Mouse (Mus musculus) myocyte (in vitro differentiated cells): ENCODE data around the gene Smg7. TPM values are rescaled to one million over a fixed set of nuclear protein-coding genes. Genes with fewer than 3 reads are reported as not detected.

Experiments
- H3K27me3 ChIP-seq: one replicate; pipeline ENCODE4 v1.6.1; 2011; ENCODE audit not compliant: control insufficient read depth, insufficient read depth, insufficient read length
- H3K36me3 ChIP-seq: one replicate; pipeline ENCODE4 v1.6.1; 2011; ENCODE audit not compliant: control insufficient read depth, insufficient read depth
- H3K4me2 ChIP-seq: one replicate; pipeline ENCODE4 v1.6.1; 2011; ENCODE audit warnings: low read depth, control low read depth
- H3K4me3 ChIP-seq: one replicate; pipeline ENCODE4 v1.5.1; 2011; ENCODE audit warnings: mild to moderate bottlenecking, control low read depth, moderate library complexity
- H3K79me2 ChIP-seq: one replicate; pipeline ENCODE4 v1.6.1; 2011; ENCODE audit not compliant: control insufficient read depth, insufficient read depth
- H3ac ChIP-seq: one replicate; pipeline ENCODE4 v1.6.1; 2011; ENCODE audit not compliant: control insufficient read depth, insufficient read length
- CEBPB ChIP-seq: IDR thresholded peaks from 2 replicates; pipeline ENCODE4 v1.6.1; 2011; ENCODE audit warnings: mild to moderate bottlenecking, moderate library complexity; ENCODE audit not compliant: poor library complexity, insufficient read depth, severe bottlenecking
- E2F4 ChIP-seq: IDR thresholded peaks from one replicate; pipeline ENCODE4 v1.6.1; 2011; ENCODE audit warnings: mild to moderate bottlenecking, control low read depth, moderate library complexity; ENCODE audit not compliant: insufficient read depth
- MAX ChIP-seq: IDR thresholded peaks from one replicate; pipeline ENCODE4 v1.6.1; 2011; ENCODE audit warnings: low read depth, mild to moderate bottlenecking, control low read depth
- MYOD1 ChIP-seq, 3 experiments: IDR thresholded peaks; one replicate each; pipeline ENCODE4 v1.6.1; 2011; ENCODE audit warnings: control low read depth in 2 of 3, low read depth in 2 of 3, mild to moderate bottlenecking in 2 of 3, moderate library complexity in 1 of 3; ENCODE audit not compliant: insufficient read length in 2 of 3, control insufficient read depth in 1 of 3
- MYOG ChIP-seq, 3 experiments: IDR thresholded peaks; one replicate each; pipeline ENCODE4 v1.6.1; 2011; ENCODE audit warnings: control low read depth in 2 of 3, low read depth in 2 of 3, mild to moderate bottlenecking in 2 of 3; ENCODE audit not compliant: insufficient read length in 2 of 3, control insufficient read depth in 1 of 3, insufficient read depth in 1 of 3
- POLR2A ChIP-seq: IDR thresholded peaks from one replicate; pipeline ENCODE4 v1.6.1; 2011; ENCODE audit warnings: low read depth, mild to moderate bottlenecking, control low read depth, moderate library complexity; ENCODE audit not compliant: insufficient read length
- POLR2AphosphoS2 ChIP-seq: IDR thresholded peaks from one replicate; pipeline ENCODE4 v1.6.1; 2011; ENCODE audit warnings: low read depth, control low read depth; ENCODE audit not compliant: insufficient read length
- REST ChIP-seq: IDR thresholded peaks from one replicate; pipeline ENCODE4 v1.6.1; 2011; ENCODE audit warnings: mild to moderate bottlenecking, control low read depth, moderate library complexity; ENCODE audit not compliant: insufficient read depth, insufficient read length
- SRF ChIP-seq: IDR thresholded peaks from one replicate; pipeline ENCODE4 v1.6.1; 2011; ENCODE audit warnings: low read depth; ENCODE audit not compliant: control insufficient read depth, insufficient read length
- TCF12 ChIP-seq: IDR thresholded peaks from one replicate; pipeline ENCODE4 v1.6.1; 2011; ENCODE audit warnings: mild to moderate bottlenecking, control low read depth; ENCODE audit not compliant: poor library complexity, insufficient read depth, severe bottlenecking
- TCF3 ChIP-seq: IDR thresholded peaks from one replicate; pipeline ENCODE4 v1.6.1; 2011; ENCODE audit warnings: low read depth, control low read depth; ENCODE audit not compliant: insufficient read length
- USF1 ChIP-seq: IDR thresholded peaks from one replicate; pipeline ENCODE4 v1.6.1; 2011; ENCODE audit warnings: low read depth, mild to moderate bottlenecking, control low read depth, moderate library complexity
- polyA plus RNA-seq: library from polyadenylated mRNA; unstranded; fragments of >200 nt; fragmentation: generic; extraction: Trizol; gene quantifications from one replicate; pipeline ENCODE4 v1.2.1, GENCODE M21; 2012; ENCODE audit warnings: missing spikeins

The Smg7 gene
- polyA plus RNA-seq, 1 experiment: 13.6 TPM

- Histone ChIP-seq H3K36me3 (no peaks in the 10 kb centered on the region), H3K79me2 (no peaks in the 10 kb centered on the region), H3K4me2 (no peak overlapping the region), H3ac (no peak overlapping the region), H3K27me3 (peaks cover 10% of the 10 kb centered on the region), H3K4me3 (no peak overlapping the region)
- TF ChIP-seq REST (no peak), TCF12 (no peak)
Observed at GRCm38 (mm10) chr1:152804907-152805306, 97.5 kb downstream of the Smg7 start.

GRCm38 (mm10) chr1:152800633-152801176 is 101.7 kb downstream of the Smg7 start:
- no peaks in the 10 kb centered on the region for H3K79me2 ChIP-seq
- H3K36me3 ChIP-seq: no peaks in the 10 kb centered on the region
- no peak overlapping the region for H3K4me2 ChIP-seq
- TF ChIP-seq MAX (no peak), CEBPB (no peak), USF1 (no peak)
- no peak overlapping the region for H3ac ChIP-seq
- peaks cover 10% of the 10 kb centered on the region for H3K27me3 ChIP-seq
- no peak overlapping the region for H3K4me3 ChIP-seq

- H3K27me3 ChIP-seq: peaks cover 5% of the 10 kb centered on the region
- no peaks in the 10 kb centered on the region for H3K79me2 ChIP-seq
- no peak within 1 kb of the TSS for H3K4me2 ChIP-seq
- no peak for TF ChIP-seq CEBPB
- TF ChIP-seq SRF: no peak
- TF ChIP-seq POLR2AphosphoS2: no peak
- TF ChIP-seq POLR2A: no peak
- TF ChIP-seq MYOD1 (IDR thresholded peaks at IDR 0.05; ENCODE audit: control insufficient read depth in 1 of 3, insufficient read length in 2 of 3, low read depth in 2 of 3): no peak
- no peak for TF ChIP-seq TCF3
- no peak for TF ChIP-seq REST
- no peak for TF ChIP-seq MAX
- TF ChIP-seq TCF12: no peak
- no peak for TF ChIP-seq MYOG (IDR thresholded peaks at IDR 0.05; ENCODE audit: control insufficient read depth in 1 of 3, insufficient read depth in 1 of 3, insufficient read length in 2 of 3, low read depth in 2 of 3)
- TF ChIP-seq E2F4: no peak
- no peak for TF ChIP-seq USF1
- no peak within 1 kb of the TSS for H3K4me3 ChIP-seq
- H3K36me3 ChIP-seq: no peaks in the 10 kb centered on the region
- no peak within 1 kb of the TSS for H3ac ChIP-seq
Observed at GRCm38 (mm10) chr1:152799897-152800296, 102.5 kb downstream of the Smg7 start, which contains the start of gene Ncf2. Gene Ncf2 (plus strand): TSS chr1:152800194.

DNA sequence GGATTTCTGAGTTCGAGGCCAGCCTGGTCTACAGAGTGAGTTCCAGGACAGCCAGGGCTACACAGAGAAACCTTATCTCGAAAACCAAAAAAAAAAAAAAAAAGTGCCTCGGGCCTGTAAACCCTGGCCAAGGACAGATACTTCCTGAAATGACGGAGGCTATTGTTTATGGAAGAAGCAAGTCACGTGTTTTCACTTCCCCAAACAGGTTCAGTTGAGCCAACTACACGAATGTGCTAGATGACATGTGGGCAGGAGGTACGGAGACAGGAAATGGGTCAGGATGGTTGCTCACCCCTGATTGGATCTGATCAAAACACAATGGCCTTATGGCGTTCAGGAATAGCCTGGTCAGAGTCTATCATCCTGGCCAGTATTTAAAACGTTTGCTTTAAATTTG is 104.3 kb downstream of the Smg7 start:
- Histone ChIP-seq H3K79me2 (no peaks in the 10 kb centered on the region), H3K36me3 (no peaks in the 10 kb centered on the region), H3K4me3 (no peak overlapping the region), H3ac (no peak overlapping the region), H3K27me3 (no peaks in the 10 kb centered on the region), H3K4me2 (no peak overlapping the region)
- no peak for TF ChIP-seq REST
- TF ChIP-seq TCF3: no peak
- TF ChIP-seq POLR2AphosphoS2: no peak
- no peak for TF ChIP-seq MYOG (IDR thresholded peaks at IDR 0.05; ENCODE audit: control insufficient read depth in 1 of 3, insufficient read depth in 1 of 3, insufficient read length in 2 of 3, low read depth in 2 of 3)
- TF ChIP-seq MYOD1 (IDR thresholded peaks at IDR 0.05; ENCODE audit: control insufficient read depth in 1 of 3, insufficient read length in 2 of 3, low read depth in 2 of 3): no peak
- TF ChIP-seq SRF: no peak
- TF ChIP-seq TCF12: no peak
- no peak for TF ChIP-seq MAX
- no peak for TF ChIP-seq E2F4
- TF ChIP-seq USF1: no peak
- TF ChIP-seq POLR2A: no peak

DNA sequence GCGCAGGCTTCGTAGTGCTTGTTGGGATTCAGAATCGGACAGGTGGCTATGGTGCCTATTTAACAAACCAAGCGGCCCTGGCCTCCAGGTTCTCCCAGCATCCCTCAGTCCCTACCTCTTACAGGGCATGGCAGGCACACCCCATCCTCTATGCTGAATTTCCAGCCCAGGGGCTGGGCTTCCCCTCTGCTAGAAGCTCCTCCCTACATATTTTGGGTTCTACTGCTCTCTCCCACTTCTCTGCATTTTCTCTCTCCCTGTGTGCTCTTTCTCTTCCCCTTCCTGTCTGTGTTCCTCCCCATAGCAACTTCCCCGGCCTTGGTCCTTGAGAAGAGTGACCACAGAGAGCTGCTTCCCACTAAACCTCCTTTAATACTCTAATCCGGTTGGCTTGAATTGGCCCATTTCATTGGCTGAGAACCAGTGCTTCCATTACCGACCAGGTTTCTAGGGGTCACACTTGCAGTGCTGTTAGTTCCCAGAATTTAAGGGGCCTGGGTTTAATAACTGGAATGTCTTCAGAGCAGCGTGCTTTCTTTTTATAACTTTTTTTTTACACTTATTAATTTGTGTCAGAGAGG is 105.7 kb downstream of the Smg7 start:
- Histone ChIP-seq H3K79me2 (no peaks in the 10 kb centered on the region), H3ac (no peak overlapping the region), H3K4me2 (no peak overlapping the region), H3K4me3 (no peak overlapping the region), H3K27me3 (no peaks in the 10 kb centered on the region), H3K36me3 (no peaks in the 10 kb centered on the region)
- TF ChIP-seq TCF3 (no peak), MYOD1 (IDR thresholded peaks at IDR 0.05; ENCODE audit: control insufficient read depth in 1 of 3, insufficient read length in 2 of 3, low read depth in 2 of 3) (no peak), MAX (no peak), POLR2AphosphoS2 (no peak), SRF (no peak), REST (no peak), TCF12 (no peak), E2F4 (no peak), USF1 (no peak), POLR2A (no peak)
